28 mouse cellular contexts compared by ENCODE assay signal in the genomic region with DNA sequence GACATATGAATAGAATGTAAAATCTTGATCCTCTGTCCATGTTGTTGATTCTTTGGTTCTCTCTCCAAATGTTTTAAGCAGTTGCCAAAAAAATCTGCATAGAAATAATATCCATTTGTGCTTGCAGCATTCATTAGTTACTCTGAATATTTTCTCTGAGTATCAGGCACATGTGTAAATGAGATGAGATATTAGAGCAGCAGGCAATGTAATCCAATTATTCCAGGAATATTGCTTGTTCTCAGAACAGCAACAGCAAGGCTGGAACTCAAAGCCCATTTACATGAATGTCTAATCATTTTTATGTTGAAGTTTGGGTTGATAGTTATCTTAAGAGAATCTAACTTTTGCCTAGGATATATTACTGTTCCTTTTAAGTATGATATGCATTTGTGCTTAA.
"Had no signal": no experiment of that assay in that cellular context is flagged by ENCODE, and none has a peak within 500 bp of the region (broad histone marks: within the 10 kb centered on the region; RNA-seq: fewer than 3 reads in every experiment).

No protein-coding gene starts in this region.

- H3K9me3 ChIP-seq: heart, embryonic 13.5 days; heart, embryonic 15.5 days; hindbrain, embryonic 13.5 days; hindbrain, embryonic 15.5 days; kidney, embryonic 15.5 days; limb, embryonic 10.5 days; limb, embryonic 12.5 days; liver, embryonic 13.5 days; liver, embryonic 15.5 days had no signal

- ATAC-seq: hindbrain, postnatal 0 days; intestine, embryonic 16.5 days; liver, postnatal 0 days had no signal

- DNase-seq: gastrocnemius, postnatal 14 days; gastrocnemius, postnatal 36 days; heart, adult 11 months; heart, adult 2 months; heart, postnatal 14 days; heart, postnatal 36 days; kidney, adult 11 months; kidney, adult 2 months; kidney, adult 9 months; kidney, postnatal 10 days; kidney, postnatal 25 days; kidney, postnatal 4 days; liver; liver, embryonic 13.5 days; liver, postnatal 0 days had no signal

- H3K4me2 ChIP-seq: heart, embryonic 11.5 days; heart, embryonic 13.5 days; heart, embryonic 15.5 days; hindbrain, embryonic 13.5 days; hindbrain, embryonic 15.5 days; kidney, embryonic 15.5 days; limb, embryonic 12.5 days; liver, embryonic 11.5 days; liver, embryonic 13.5 days; liver, embryonic 15.5 days had no signal

- H3K4me1 ChIP-seq: heart, embryonic 13.5 days; heart, embryonic 15.5 days; hindbrain, embryonic 13.5 days; hindbrain, embryonic 15.5 days; kidney, embryonic 15.5 days; limb, embryonic 10.5 days; limb, embryonic 12.5 days; liver, embryonic 13.5 days; liver, embryonic 15.5 days had no signal

- H3K27ac ChIP-seq: heart, adult 2 months; heart, embryonic 13.5 days; heart, embryonic 15.5 days; hindbrain, embryonic 13.5 days; hindbrain, embryonic 15.5 days; hindbrain, postnatal 0 days; kidney, embryonic 15.5 days; left cerebral cortex, adult 2 months; limb, embryonic 10.5 days; limb, embryonic 12.5 days; liver, embryonic 13.5 days; liver, embryonic 15.5 days had no signal

- H3K9ac ChIP-seq: heart, embryonic 13.5 days; heart, embryonic 15.5 days; hindbrain, embryonic 13.5 days; hindbrain, embryonic 15.5 days; kidney, embryonic 15.5 days; limb, embryonic 12.5 days; liver, embryonic 13.5 days; liver, embryonic 15.5 days; liver, postnatal 0 days had no signal

- H3K27me3 ChIP-seq: heart, embryonic 13.5 days; heart, embryonic 15.5 days; hindbrain, embryonic 13.5 days; hindbrain, embryonic 15.5 days; kidney, embryonic 15.5 days; limb, embryonic 12.5 days; liver, embryonic 13.5 days; liver, embryonic 15.5 days had no signal

- H3K4me3 ChIP-seq: heart, adult 2 months; heart, embryonic 13.5 days; heart, embryonic 15.5 days; hindbrain, embryonic 13.5 days; hindbrain, embryonic 15.5 days; kidney, embryonic 15.5 days; left cerebral cortex, adult 2 months; limb, embryonic 10.5 days; limb, embryonic 12.5 days; liver, embryonic 13.5 days; liver, embryonic 15.5 days had no signal

- H3K36me3 ChIP-seq: heart, embryonic 13.5 days; heart, embryonic 15.5 days; hindbrain, embryonic 13.5 days; hindbrain, embryonic 15.5 days; kidney, embryonic 15.5 days; limb, embryonic 10.5 days; limb, embryonic 12.5 days; liver, embryonic 13.5 days; liver, embryonic 15.5 days had no signal
